Mouse (Mus musculus): ENCODE results near the gene Pdzd2.
A peak's percentile ranks its signal among the peaks of the same experiment; 100 is the strongest.
"Not testable (repeated sequence)": the region's sequence is repeated elsewhere in the genome, so short reads cannot be mapped to it uniquely, and the experiment has no call there.

The Pdzd2 gene

DNA sequence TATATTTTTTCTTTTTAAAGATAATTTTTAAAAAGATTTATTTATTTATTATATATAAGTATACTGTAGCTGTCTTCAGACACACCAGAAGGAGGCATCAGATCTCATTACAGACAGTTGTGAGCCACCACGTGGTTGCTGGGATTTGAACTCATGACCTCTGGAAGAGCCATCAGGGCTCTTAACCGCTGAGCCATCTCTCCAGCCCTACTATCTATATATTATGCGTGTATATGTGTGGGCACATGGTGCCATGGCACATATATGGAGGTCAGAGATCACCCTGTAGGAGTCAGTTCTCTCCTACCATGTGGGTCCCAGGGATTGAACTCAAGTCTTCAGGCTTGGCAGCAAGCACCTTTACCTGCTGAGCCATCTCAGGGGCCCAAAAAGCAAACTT lies 359.7 kb downstream of the Pdzd2 start:
- no peak for DNase-seq (ENCODE audit: low read depth, low spot score)

DNA sequence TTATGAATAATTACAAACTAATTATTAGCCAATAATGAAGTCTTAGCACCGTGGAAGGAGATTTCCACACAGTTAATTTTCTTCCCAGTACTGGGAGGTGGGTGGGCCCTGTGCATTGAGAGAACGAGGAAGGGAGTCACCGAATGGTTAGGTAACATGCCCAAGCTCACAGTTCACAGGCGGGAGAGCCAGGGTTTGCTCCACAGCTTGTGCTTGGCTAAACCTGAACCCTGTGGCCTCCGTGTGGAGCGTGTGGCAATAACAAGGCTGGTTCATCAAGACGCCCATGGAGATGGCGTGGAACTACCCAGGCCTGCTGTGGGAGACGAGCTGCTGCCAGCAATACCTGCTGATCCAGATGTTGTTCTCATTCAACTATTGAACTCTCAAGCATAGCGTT lies 361.9 kb downstream of the Pdzd2 start:
- DNase-seq (ENCODE audit: low read depth, low spot score), result no peak

DNA sequence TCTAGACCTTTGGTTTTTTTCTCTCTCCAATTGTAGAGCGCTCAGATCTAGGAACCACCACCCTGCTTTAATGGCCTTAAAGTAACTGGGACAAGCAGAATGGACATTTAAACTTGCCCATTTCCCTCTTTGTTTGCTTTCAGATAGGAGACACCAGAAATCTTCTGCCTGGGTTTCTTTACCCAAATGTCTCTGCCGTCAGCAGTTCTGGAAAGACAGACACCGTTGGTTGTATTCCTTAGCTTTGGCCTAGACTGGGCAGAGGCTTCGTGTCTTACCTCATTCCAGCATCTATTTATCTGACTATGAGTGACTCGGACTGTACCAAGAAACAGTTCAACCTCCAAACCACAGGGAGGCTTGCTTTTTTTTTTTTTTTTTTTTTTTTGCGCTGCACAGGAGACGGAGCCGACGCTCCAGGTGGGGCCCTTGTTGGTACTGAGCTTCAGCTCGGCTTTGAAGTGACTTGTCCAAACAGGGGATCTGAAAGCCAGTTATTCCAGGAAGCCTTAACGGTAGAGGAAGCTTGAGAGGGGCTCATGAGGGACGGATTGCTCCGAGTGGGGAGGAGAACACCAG lies 363.1 kb downstream of the Pdzd2 start:
- DNase-seq (ENCODE audit: low read depth, low spot score), result no peak

DNA sequence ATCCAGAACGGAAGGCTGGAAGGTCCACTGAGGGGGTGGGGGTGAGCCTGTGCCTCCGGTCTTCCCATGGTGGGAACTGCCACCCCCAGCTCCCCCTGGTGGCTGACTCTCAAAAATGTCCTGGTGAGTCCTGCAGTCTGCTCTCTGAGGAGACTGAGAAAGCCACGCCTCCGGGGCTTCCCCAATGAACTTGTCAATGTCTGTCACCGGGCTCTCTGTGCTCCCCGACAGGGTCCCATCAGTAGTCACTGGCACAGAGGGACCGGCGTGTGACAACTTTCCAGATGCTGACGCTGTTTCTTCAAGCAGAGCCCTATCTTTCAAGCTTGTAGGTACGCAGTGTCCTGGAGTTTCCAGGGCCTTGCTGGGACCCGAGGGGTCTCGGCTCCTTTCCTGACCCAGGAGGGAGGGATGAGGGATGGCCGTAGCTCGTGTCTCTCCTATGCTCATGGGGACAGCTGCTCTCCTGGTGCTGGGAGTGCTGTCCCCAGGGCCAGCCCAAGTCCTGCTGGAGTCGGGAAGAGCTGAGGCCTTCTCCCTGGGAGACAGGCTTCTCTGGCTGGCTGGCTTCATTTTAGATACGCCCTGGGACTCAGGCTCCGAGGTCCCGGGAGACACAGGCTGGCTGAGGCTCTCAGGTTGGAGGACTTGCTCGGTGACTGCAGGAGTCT lies 363.9 kb downstream of the Pdzd2 start:
- peak; percentile 87 for DNase-seq (ENCODE audit: low read depth, low spot score)

DNA sequence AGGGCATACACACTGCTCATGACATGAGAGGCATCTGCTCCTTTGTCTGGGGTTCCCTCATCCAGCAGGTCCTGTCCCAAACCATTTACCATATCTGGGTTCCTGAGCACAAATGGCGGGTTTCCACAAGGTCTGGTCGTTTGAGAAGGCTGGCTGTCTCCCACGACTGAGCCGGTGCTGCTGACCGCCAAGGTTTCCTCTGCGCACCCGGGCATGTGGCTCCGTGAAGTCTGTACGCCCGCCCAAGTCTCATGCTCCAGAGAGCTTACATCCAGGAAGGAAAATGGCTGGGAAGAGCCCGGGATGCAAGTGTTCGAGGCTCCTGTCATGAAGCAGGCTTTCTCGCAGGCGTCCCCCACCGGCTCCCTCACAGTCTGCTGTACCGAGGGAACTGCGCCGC lies 364.8 kb downstream of the Pdzd2 start:
- DNase-seq (ENCODE audit: low read depth, low spot score), result no peak

DNA sequence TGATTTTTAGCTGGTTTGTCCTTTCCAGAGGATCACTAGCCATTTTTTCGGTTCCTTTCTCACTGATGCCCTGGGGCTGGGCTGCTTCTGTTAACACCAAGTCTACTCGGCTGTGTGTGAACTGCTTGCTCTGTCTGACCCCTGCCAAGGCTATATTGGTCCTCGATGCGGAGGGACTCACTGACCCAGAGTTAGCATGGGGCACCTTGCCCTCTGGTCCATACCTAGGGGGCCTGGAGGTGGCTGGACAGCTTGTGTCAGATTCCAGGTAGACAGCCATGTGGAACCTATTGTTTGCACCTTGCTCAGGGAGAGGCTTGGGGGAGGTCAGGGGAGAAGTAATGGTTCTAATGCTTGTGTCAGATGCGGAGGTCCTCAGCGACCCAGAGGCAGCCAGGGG lies 365.8 kb downstream of the Pdzd2 start:
- no peak for DNase-seq (ENCODE audit: low read depth, low spot score)

DNA sequence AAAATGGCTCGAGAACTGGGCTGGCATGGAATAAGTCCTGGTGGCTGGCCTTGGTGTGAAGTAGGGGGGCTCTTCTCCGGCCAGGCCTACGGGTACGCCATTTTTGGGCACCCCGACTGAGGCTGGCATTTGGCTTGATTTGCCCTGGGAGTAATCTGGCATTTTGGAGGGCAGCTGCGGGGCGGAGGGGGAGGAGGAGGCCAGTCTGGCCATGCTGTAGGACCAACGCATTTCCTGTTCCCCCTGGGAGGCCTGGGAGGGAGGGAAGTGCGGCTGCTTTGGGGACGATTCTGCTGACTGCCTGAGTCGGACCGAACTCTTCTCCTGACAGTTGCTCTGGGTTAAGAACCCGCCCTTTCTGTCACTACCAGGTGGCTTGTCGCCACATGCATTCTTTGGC lies 366.2 kb downstream of the Pdzd2 start:
- no peak for DNase-seq (ENCODE audit: low read depth, low spot score)

DNA sequence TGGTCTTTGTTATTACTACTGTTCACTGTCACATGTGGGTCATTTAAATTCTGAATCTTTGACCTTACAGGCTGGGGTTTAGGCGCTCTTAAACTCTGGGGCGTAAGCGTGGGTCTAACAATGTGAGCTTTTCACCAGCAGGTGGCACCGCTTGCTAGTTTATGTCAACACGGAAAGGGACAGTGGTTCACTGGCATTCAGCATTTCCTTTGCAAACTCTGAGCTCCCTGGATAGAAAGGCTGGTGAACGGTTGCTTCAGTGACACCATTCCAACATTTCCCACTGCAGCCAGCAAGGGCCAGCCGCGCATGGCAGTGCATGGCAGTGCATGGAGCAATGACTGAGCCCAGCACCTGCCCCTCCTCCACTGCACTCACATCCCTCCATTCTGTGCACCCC lies 368.5 kb downstream of the Pdzd2 start:
- peak; percentile 69 for DNase-seq (ENCODE audit: low read depth, low spot score)

DNA sequence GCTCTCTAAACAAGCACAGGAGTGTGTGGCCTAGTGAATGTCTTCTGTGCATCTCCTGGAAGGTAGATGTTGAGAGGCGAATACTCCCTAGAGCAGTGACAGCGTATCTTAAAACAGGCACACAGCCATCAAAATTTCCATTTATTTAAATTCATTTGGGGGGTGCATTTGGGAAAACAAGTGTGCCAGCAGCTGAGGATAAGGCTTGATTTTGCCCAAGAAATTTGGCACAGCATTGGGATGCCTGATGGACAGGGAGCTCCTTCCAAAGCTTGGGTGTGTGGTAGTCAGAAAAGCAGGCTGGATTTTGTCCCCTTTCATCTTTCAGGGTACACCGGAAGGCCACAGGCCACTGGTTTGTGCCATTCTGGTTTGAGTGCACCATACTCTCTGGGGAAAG lies 369.6 kb downstream of the Pdzd2 start:
- DNase-seq (ENCODE audit: low read depth, low spot score), result no peak

DNA sequence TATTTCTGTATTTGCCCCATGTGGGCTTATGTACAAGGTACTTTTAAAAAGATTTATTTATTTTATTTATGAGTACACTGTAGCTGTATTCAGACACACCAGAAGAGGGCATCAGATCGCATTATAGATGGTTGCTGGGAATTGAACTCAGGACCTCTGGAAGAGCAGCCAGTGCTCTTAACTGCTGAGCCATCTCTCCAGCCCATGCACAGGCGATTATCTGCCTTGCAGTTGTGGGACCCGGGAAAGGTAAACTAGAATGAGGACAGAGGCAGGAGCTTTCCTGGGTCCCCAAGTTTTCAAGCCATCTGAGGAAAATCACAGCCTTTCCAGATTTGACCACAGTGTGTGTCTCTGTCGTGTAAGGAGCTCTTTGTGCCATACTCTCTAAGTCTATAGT lies 370.9 kb downstream of the Pdzd2 start:
- DNase-seq (ENCODE audit: low read depth, low spot score), result no peak

DNA sequence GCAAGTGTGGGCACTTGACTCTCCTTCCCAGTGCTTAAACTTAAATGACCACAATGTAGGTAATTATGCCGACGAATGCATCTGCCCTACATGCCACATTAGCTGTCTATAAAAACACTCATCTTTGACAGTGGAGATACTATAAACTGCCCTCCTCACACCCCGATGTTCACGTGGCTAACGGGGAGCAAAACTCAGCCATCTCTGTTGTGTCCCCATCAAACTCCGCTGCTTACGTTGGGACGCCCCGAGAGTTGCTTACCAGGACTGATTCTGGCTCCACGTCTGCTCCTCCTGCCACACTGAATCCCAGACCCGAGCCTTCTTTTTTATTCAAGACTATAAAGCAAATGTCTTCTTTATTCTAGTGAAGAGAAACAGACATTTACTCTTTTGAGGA lies 371.4 kb downstream of the Pdzd2 start:
- DNase-seq (ENCODE audit: low read depth, low spot score), result no peak

DNA sequence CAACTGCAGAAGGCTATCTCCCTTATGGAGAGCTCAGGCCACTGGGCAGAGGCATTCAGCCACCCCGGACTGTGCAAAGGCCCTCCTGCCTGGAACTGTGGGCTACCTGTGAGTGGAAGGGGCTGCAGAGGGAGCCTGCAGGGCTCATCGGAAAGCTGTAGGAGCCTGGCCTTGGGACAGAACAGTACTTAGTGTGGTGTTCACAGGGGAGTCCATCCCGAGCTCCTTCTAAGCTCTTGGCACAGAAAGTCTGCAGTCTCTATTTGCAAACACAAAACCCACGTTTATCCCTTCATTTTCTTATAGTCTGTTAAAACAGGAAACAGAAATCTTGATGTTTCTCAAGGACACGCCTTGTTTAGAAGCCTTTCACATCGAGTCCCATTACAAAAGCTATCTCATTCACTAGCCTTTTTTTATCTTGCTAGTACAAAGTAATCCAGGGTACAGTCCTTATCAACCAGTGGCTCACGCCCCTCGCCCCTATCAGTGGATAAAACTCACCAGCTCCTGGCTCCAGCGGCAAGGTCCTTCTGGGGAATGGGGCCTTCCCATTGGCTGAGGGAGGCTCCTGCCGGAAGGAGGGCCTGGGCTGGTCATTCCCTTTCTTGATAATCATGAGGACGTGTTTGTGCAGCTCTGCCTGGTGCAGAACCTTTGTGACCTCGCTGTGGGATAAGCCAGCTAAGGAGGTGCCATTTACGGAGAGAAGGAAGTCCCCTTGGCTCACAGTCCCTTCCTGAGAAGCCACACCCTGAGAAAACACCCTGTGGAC lies 372.2 kb downstream of the Pdzd2 start:
- no peak for DNase-seq (ENCODE audit: low read depth, low spot score)

DNA sequence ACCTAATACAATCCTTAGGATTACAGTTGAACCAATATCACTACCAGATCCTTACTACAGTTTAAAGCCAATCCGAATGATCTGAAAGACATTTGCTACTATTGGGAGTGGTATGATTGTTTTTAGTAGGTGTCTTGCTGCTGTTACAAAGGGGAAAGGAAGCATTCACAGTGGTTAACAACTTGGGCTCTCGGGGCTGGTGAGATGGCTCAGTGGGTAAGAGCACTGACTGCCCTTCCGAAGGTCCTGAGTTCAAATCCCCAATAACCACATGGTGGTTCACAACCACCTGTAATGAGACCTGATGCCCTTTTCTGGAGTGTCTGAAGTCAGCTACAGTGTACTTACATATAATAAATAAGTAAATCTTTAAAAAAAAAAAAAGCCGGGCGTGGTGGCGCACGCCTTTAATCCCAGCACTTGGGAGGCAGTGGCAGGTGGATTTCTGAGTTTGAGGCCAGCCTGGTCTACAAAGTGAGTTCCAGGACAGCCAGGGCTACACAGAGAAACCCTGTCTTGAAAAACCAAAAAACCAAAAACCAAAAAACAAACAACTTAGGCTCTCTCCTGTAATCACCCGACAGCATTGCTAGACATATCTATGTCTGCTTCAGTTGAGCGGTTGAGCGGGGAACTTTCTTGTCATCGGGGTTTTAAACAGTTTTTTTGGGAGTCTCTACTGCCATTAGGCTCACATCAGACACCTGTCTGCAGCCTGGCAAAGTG lies 373.0 kb downstream of the Pdzd2 start:
- DNase-seq (ENCODE audit: low read depth, low spot score), result not testable (repeated sequence)

DNA sequence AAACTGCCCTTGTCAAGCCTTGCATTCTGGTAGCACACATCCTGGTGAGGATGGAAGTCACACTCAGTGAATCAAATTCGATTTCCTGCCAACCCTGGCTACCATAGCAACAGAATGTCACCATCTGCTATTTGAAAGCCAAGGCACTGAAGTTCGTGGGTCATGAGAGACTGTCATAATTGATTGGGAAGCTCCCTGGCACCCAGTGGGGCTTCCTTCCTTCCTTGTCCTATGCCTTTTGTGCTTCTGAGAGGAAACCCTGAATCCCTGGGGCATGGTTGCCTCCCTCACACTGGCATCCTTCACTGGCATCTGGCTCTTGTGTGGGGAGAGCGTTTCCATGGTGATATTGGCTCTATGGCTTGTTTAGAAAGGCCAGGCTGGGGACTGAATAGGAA lies 373.7 kb downstream of the Pdzd2 start:
- no peak for DNase-seq (ENCODE audit: low read depth, low spot score)

DNA sequence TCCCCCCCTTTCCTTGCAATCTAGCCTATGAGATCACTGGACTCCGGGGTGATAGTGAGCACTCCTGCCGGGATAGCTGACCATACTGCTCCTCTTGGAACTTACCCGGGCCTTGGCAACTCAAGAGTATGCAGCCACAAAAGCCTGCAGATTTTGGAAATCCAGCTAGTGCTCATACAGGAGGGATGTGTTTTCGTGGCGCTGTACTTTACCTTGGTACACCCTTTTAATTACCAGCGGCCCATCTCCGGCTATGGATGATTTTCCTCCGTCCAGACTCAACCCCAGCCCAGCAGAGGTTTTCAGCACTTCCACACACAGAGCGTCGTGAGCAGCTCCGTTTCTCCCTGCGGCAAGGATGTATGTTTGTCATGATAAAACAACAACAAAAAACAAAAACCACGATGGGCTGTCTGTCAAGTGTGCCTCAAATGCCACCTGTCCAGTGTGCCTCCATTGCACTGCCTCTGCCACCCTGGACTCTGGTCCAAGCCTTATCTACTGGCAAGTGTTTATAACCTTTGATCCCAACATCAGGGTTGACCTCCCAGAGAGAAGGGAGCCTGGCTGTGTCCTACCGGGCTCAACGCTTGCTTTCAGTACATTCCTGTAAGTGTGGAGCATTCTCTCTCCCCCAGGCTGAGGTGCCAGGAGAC lies 374.2 kb downstream of the Pdzd2 start:
- DNase-seq (ENCODE audit: low read depth, low spot score), result no peak

DNA sequence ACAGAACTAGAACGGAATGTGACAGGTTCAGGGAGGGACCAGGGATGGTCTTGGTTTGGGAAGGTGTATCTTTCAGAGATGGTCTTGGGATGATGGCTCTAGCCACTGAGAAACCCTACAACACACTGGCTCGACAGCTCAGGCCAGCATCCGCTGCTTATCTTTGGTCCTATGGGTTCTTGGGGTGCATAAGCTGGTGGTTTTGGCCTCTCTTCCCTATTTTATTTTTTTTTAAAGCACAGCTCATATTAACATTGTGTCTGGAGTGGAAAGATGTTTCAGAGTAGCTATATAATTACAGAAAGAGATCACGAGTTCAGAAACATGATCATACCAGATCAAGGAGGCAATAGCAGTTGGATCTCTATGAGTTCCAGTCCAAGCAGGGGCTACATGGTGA lies 375.6 kb downstream of the Pdzd2 start:
- DNase-seq (ENCODE audit: low read depth, low spot score), result no peak

DNA sequence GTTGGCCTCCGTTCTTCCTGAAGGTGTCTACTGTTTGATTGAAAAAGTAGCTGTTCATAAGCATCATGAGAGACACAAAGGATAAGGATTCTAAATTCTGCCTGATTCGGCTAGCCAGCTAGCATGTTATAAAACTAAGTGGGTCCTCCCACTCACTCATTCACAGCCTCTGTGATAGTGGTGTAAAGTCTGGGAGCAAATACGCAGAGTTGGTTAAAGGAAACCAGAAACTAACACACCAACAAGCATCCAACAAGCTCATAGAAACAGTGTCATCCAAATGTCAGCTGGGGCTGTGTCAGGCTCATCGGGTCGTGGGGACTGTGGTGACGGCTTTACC lies 377.1 kb downstream of the Pdzd2 start:
- no peak for DNase-seq (ENCODE audit: low read depth, low spot score)

DNA sequence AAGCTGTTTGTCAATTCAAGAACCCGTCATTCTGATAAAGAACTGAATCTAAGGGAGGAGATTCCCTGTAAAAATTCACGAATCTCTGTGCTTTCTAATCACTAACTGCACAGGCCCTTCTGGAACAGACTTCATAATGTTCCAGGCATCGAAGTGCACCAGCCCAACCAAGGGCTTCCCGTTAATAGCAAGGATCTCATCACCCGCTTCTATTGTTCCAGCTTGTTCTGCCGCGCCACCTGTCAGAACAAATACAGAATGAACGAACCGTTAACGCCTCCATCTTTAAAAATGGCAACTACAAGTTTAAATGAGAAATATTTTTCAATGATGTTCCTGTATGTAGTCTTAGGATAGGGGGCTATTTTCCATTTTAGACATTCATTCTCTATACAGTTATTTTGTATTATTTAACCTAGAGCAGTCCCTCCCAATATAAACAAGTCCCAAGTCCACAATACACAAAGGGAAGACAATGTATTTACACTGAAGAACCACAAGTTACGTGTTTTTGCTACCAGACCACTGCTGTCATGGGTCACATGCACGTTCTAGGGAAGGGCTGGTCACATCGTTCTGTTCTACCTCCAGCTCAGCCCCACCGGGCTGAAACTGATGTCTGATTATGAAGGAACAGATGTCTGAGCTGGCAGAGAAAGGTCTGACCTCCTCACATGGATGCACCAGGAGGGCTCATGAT lies 377.6 kb downstream of the Pdzd2 start:
- DNase-seq (ENCODE audit: low read depth, low spot score), result no peak

DNA sequence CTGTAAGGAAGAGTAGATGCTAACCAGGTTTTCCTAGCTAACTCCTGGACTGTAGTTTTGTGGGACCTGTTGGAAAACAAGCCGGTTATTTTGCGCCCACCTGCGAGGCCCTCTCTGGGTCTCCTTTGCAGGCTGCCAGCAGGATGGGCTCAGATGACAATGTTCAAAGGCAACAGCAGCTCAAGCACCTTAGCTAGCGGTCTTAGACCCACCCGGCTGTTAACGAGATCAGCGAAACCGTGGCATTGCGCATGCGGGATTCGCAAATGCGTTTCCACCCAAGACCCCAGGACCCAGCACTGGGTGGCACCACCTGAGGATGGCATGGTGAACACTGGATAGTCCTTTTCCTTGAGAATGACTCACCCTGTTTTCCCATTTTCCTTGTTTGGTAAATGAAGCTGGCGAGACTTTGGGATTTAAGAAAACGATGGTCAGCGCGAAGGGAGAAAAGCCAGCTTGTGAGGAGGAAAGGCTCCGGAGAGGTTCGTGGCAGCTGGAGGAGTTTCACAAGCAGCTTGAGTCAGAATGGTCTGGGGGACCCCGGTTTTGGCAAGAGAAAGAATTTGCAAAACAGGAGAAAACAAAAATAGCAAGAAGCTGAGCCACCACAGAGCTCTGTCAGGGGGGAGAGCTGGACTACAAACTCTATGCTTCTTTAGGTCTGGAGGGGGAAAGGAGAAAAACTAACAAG lies 379.1 kb downstream of the Pdzd2 start:
- DNase-seq (ENCODE audit: low read depth, low spot score), result no peak

DNA sequence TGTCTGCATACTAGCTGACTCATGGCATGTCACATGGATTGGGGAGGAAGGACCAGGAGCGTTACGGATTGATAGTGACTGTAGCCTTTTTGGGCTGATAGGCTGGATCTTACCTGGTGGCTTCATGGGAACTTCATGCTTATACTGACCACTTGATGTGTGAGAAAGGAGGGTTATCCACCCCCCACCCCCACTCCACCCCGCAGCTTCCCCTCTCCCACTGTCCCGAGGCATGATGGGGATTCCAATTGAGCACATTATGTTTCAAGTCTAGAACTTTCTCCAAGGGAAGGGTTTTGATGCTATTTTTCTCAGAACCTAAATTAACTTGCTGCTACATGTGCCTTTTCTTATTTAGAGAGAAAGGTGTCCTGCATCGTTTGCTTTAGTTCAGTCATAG lies 381.3 kb downstream of the Pdzd2 start:
- no peak for DNase-seq (ENCODE audit: low read depth, low spot score)

DNA sequence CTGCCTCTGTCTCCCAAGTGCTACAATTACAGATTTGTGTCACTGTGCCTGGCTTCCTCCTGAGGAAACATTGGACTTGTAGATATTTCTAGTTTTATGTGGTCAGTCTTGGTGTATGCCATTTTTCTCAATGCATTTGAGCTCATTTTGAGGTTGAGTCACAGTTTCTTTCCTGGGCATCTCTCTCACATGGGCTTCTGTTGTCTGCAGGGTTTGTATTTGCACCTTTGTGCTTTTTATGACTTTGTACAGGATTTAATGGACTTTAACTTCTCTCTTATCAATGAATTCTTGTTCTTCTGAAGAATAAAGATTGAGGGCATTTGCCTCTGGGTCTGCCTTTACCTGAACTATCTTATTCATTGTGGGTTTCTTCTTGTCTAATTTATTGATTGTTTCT lies 382.3 kb downstream of the Pdzd2 start:
- no peak for DNase-seq (ENCODE audit: low read depth, low spot score)

All from CD4-positive helper T cell, adult 2 months (primary cell).